Mouse (Mus musculus) CD8-positive naive resting alpha-beta T cell, adult 2 months (primary cell): ENCODE results near the gene Ehhadh.
A peak's percentile ranks its signal among the peaks of the same experiment; 100 is the strongest.
"Not testable (repeated sequence)": the region's sequence is repeated elsewhere in the genome, so short reads cannot be mapped to it uniquely, and the experiment has no call there.

Experiments
- DNase-seq, 2 experiments: peaks; one replicate each; pipeline ENCODE4 v3.0.0; 2022; ENCODE audit warnings: low read depth in 2 of 2, low spot score in 2 of 2

The Ehhadh gene

DNA sequence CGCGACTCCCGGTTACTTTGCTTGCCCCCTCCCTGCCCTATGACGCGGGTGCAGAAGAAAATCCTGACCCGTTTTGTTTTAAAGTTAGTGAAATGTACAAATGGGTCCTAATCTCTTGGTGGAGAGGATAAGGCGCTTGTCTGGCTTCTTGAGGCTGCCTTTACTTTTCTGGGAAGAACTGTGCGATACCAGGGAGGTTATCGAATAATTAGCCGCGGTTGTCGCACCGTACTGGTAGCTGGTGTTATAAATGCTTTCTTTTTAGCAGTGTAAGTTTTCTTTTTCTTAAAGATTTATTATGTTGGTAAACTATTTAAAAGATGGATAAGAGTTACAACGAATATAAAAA, 7.1 kb upstream of the Ehhadh start:
- no peak for DNase-seq

DNA sequence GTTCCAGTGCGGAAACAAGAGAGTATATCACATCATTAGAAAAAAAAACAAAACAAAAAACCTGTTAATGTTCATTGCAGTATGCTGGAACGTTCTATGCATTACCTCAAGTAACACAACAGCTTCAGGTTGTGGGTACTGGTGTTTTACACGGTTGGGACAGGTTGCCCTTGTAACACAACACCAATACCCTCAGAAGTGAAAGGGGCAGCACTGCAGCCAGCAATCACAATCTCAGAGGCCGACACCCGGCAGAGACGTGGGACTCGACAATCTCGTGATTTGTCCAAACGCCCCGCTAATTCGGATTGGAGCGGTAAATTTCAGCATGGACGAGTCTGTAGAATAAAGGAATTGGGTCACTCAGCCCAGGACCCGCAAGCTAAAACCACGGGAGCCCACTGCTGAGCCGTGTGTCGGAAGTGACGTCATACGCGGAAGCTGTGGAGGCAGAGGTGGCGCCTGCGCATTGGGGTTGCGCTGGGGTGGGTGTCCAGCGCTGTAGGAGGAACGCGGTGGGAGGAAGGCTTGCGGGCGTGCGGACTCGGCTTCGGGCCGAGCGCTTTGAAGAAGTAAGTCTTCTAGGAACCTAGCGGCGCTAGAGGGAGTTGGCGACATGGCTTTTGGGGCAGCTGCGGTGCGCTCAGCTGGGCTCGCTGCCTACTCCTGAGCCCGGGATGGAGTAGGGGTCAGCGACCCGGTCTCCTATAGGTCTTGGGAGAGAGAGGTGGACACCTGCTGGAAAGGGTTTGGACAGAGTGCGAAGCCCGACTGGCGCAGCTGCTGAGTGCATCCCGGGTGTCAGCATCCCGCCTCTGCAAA, 6.5 kb upstream of the Ehhadh start, which contains the start of gene Map3k13:
TSS of gene Map3k13 (plus strand) at position 472 of the 822 bp plus-strand sequence.
- DNase-seq = peak; percentile 89 to 91

DNA sequence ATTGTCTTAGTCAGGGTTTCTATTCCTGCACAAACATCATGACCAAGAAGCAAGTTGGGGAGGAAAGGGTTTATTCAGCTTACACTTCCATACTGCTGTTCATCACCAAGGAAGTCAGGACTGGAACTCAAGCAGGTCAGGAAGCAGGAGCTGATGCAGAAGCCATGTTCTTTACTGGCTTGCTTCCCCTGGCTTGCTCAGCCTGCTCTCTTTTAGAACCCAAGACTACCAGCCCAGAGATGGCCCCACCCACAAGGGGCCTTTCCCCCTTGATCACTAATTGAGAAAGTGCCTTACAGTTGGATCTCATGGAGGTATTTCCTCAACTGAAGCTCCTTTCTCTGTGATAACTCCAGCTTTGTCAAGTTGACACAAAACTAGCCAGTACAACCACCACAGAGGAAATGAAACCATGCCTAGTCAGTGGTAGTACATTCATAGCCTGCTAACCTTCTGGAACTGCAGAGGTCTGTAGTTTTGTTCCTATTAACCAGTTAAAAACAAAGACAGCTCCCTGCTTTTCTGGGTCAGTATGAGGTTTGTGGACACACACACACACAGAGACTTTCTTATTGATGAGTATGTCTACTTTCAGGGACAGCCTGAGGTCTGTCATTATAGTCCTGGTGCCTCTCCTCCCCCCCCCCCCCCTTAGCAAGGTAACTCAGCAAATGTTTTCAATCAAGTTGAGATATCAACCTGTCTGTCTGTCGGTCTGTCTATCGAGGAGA, 5.6 kb upstream of the Ehhadh start:
- DNase-seq = not testable (repeated sequence)

DNA sequence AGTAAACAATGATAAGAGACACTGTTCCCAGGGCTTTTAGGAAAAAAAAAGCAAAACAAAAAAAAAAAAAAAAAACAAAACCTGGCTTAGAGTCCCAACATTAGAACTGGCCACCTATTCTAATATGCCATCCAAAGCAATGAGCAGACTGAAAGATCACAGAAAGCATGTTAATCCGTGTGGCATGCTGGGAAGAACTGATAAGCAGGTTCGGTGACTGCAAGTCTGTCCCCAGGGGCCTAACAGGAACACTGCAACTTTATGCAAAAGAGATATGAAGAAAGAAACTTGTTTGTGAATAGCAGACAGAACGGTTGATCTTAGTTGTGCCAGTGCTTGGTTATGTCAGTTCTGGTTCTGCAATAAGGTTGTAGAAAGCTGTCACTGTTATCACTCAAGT, 4.2 kb upstream of the Ehhadh start:
- DNase-seq = no peak

DNA sequence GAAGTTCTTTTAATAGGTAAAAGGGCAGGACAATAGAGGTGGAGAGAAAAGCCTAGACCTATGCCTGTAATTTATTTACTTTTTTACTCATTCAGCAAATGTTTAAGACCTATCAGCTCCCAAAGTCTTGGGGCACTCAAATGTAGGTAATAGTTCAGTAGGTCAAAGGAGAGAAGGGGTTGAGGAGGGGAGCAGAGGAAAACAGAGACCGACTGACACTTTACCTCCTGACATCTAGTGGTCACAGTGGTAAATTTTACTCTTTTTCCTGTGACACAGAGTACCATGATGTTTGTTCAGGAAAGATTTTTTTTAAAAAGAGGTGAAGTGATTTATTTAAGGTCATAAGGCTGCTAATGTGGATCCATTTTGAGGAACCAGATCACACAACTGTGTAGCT, 2.9 kb upstream of the Ehhadh start:
- DNase-seq = no peak

DNA sequence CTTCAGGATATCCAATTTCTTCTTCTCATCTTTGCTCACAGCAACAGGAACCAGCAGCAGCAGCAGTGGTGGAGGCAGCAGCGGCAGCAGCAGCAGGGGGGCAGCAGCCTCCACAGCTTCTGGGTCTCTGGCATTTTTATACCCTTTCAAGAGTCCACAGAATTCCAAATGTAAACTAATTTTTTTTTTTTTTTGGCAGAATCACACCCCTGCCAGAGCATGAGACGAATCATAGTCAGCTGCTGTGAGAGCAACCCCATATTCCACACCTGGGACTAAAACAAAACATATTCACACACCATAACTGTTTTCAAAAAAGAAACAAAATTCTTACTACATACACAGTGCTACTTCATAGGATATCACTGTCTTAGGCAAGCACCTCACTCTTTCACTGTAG, 1.6 kb upstream of the Ehhadh start:
- DNase-seq = no peak

DNA sequence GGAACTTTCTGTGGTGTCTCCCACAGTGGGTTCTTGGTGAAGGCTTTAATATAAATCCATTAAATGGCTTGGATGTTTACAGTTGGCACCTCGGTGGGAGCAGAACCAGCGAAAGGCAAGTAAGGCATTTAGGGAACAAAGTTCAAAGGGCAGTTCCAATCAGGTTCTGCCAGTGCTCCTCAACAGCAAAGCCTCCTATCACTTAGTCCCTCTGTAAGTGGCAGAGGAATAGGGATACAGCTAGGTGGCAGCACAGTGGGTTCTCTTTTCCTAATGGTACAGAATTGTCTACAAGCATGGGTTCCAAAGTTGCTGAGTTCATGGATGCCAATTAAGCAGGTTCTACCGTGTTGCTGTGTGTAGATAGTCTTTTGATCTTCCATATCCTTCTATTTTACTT, 974 bp upstream of the Ehhadh start:
- no peak for DNase-seq

DNA sequence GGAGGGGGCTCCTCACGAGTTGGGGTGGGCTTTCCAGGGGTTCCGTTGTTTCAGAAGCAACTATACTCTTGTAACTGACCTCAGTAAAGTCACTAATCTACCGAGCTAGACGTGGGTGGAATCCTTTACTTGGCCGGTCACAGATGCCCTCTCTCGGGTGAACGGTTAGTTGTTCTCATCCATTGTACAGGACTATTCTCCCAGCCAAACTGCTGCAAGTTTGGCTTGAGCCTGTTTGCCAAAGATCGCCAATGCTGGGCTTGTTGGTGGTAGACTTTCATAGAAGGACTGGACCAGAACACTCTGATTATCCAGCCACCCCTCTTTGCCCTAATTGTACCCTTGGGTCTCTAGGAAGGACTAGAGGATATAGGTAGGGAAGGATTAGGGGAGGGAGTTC, 1.3 kb downstream of the Ehhadh start:
- DNase-seq = no peak

DNA sequence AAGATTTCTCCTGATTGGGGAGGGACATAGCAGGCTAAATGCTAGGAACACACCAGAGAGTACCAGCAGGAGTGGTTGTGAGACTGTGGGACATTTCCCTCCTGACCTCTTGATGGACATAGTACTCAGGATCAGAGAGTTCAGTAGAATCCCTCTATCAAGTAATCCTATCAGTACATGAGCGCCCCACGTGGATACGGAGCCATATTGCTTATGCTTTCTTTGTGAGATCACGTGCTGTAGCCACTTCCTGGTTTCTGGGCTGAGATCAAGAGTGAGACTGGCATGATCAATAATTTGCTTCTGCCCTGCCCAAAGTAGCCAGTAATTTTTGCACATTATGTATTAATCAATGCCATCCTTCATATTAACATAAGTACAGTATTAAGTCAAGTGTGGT, 2.6 kb downstream of the Ehhadh start:
- DNase-seq = no peak

DNA sequence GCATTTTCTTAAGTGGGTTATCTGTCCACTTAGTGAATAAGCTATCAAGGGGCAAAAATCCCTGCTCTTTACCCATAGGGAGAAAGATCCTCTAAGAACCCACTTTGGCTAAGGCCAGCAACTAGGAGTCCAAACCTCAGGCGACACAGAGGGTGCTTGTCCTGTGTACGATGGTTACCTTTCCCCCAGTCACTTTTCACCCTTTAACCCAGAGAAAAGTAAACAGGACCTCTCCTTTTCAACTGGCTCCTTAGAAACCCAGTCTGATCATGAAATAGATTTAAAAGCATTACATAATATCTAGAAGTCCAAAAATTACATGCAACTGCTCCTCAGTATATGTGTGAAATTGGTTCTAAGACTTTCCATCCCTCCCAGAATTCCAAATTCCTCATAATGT, 4.8 kb downstream of the Ehhadh start:
- no peak for DNase-seq

DNA sequence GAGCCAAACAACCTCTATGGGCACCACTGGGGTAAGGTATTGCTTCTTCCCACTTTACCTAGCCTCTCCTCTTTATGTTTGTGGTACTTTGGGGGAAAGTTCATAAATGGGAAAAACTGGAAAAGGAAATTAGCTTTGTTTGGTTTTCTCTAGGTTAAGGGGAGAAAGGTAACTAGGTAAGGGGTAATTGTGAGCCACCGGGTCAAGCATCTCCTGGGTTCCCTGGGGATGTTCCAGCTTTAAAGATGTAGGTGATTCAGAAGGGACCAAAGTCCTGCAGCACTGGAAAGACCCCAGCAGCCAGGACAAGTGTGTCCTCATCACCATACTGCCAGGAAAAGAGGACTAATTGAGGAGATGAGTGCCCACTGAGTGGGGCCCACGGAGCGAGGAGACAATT, 5.7 kb downstream of the Ehhadh start:
- no peak for DNase-seq

DNA sequence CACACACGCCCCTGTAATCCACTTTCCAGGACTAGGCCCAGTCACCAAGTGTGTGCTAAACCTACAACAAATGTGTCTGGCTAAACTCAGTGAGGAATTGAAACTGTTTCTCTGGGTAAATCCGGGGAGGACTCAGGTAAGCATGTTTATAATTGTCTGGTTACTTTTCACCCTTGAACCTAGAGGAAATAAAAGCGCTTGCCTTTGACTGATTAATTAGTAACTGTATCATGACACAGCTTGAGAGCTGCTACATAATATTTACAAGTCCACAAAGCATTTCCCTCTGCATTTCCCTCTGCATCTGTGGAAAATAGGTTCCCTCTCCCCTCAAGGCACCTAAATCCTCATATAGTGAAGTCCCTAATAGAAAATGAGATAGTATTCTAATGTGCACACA, 6.3 kb downstream of the Ehhadh start:
- no peak for DNase-seq

DNA sequence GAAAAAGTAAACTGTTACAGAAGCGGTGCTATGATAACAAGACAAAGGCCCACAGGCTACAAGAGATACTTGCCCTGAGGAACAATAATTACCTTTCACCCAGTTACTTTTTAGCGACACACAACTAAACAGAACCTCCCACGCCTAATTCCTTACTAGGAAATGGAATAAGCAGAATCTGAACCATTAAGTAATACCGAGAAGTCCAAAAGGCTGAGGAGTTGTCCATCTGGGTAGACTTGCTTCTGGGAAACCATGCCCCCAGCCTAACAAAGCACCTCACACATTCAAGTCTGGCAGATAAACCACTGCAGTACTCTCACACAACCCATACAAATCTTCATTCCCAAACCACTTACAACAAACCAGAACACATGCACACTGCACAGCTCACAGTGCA, 8.5 kb downstream of the Ehhadh start:
- DNase-seq = no peak

DNA sequence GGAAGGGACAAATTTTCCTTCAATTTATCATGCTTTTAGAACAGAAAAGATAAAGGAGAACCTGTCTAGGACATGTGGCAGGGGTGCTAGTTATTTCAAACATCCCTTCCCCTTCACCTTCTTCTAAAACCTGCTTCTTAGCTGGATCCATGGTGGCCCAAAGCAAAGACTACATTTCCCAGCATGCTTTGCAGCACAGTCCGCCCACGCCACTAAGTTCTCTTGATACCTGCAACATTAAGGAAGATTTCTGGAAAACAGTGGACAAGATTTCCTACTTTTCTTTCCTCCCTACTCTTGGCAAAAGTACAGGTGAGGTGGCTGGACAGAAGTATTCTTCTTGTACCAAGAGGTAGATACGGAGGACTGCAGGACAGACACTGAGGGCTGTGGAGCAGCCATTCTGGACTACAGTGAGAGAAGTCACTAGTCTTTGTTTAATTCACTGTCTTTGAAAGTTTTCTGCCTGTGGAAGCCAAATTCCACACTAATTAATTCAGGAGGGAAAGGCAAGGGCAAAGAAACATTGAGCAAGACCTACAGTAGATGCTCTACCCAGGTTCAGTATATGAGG, 9.2 kb downstream of the Ehhadh start:
- no peak for DNase-seq

DNA sequence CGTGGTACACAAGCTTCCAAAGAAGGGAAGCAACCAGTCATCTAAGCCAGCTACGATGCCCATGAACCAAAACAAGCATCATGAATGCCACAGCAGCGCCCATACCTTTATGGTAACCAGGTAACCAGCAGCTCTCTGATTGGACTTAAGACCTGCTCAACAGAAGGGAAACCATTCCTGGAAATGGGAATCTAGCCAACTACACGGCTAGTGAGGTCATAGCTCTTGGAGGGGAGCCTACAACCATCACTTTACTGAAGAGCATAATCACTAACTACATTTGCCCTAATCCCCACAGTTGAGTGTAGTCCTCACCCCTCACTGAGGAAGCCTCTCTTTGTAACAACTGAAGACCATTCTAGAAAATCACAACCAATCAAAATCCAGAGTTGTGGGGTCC, 12.9 kb downstream of the Ehhadh start:
- no peak for DNase-seq

DNA sequence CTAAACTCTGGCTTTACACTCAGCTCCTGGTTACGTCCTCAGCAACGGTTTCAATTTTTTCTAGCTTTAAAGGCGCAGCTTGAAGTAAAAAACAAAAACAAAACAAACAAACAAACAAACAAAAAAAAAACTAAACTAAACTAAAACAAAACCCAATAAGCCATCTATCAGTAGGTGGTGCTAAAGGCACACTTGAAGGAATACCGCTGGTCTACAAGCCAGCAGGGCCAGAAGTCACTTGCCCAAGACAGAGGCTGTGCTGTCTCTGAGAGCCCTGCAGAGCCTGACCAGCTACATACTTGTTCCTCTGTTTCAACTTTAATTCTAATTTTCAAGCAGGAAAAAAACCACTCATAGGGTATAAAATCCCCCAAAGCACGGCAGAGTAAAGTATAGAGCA, 17.9 kb downstream of the Ehhadh start:
- no peak for DNase-seq

DNA sequence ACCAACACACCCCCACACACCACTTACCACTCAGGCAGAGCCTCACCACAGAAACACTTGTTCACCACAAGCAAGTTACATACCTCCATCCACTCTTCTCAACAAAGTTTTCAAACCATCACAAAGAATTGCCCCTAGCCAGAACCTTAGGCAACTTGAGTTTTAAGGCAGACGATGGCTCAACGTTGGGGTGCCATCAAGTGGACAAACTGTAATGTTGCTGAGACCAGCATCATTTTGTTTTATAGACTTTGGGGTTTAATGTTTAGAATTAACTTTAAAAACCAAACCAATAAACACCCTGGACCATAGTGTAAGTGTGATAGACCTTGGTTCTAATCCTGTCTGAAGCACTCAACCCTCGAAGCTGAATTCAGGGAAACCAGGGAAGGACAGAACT, 19.4 kb downstream of the Ehhadh start:
- DNase-seq = no peak

DNA sequence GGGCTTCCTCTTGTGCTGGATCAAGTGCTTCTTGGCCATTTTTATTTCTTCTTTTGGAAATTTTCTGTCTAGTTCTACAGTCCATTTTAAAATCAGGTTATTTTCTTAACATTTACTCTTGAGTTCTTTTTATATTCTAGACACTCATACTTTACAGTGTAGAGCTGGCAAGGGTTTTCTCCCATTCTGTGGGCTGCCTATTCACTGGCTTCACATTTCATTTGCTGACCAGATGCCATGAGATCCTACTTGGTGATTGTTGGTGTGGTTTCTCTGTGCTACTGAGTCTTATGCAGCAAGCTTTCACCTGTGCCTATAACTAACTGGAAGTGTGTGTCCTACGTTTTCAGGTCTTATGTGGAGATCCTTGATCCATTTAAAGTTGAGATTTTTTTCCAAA, 29.2 kb downstream of the Ehhadh start:
- no peak for DNase-seq

DNA sequence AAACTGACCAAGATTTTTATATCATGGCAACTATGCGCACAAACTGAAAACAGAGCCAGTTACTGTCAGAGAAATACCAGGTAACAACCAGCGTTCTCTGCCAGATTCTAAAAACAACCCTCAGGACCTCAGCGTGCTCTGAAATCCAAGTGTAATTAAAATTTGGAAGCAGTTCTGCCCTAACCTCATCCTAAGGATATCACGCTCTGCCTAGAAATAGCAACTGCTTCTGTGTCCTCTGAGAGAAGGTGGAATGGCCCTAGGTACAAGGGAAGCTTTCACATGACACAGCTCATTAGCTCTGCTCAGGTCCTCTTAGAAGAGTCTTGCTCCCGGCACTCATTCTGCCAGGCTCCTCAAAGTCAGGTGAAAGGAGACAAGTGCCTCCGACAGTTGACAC, 44.2 kb downstream of the Ehhadh start:
- no peak for DNase-seq

DNA sequence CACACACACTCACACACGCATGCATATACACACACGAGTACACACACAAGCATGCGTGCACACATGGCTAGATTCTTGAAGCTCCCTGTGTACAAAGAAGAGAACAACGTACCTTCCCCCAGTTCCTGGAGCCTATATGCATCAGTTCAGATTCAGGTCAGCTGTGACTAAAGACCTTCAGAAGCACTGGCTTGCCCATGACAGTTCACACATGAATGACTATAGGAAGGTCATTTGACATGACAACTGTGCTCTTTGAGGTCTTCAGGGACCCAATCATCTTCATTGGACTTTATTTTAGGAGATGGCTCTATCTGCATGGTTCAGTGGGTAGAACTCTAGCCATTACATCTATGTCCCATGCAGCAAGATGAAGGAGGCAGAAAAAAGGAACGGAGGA, 44.7 kb downstream of the Ehhadh start:
- no peak for DNase-seq

DNA sequence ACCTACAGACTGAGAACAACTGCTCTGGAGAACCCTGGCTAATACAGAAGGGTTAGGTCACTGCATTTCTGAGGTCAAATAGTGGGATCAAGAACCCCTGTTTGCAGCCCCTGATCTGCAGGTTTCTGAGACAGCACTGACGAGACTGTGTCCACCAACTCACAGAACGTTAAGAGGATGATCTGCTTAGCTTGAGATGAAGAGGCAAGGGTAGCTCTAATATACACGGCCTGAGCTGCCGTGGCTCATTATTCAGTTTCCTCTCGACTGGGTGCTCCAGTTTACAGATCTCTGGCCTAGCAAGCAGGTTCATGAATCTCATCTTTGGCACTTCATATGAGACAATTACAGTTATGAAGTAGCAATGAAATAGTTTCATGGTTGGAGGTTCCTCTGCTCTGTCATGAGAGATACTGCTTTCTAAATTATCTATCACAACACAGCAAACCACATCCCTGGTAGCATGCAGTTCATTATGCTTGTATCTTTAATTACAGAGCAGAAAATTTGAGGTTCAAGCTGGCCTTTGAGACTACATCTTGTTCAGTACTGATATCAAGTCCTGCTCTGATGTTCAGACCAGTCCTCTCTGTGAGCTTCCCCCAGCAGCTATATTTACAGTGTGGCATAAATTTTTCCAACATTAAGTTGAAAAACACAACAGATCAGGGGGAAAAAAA, 45.3 kb downstream of the Ehhadh start:
- DNase-seq = no peak

DNA sequence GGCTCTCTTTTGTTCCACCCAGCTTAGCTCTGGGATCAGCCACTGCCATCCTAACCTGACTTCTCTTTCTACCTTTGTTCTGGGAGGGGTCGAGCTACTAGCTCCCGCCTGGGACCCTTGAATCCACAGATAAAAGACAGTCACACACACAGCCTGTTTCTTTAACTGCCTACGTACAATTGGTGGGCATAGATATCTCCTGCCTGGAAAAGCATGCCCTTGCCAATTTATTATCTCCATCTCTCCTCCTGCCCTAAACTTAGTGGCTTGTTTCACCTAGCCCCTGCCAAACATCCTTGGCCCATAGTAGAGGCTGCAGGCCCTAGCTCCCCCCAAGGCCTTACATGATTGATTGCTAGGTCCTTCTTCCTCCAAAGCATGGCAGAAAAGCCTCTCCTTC, 46.1 kb downstream of the Ehhadh start:
- no peak for DNase-seq
